Mouse (Mus musculus): Measurements from ENCODE around the gene Gcnt7. TPM values are rescaled to one million over a fixed set of nuclear protein-coding genes. Genes with fewer than 3 reads are reported as not detected.

Gene Gcnt7
- polyA plus RNA-seq, 1 experiment from 2014 or later: 1.9 TPM

GRCm38 (mm10) chr2:172401116-172401825 lies 57.1 kb downstream of the Gcnt7 start:
- no peak overlapping the region for H3K9ac ChIP-seq (ENCODE audit: low read length)
- H3K4me3 ChIP-seq (ENCODE audit: low read length): no peak overlapping the region
- no peak overlapping the region for H3K27ac ChIP-seq (ENCODE audit: low read length)
- H3K4me2 ChIP-seq (ENCODE audit: low read depth, low read length): no peak overlapping the region
- H3K36me3 ChIP-seq (ENCODE audit: control insufficient read depth, insufficient read depth, low read length): no peaks in the 10 kb centered on the region
- no peaks in the 10 kb centered on the region for H3K27me3 ChIP-seq (ENCODE audit: control insufficient read depth, insufficient read depth, low read depth, low read length)
- ATAC-seq (ENCODE audit: low read depth): no peak
- H3K9me3 ChIP-seq (ENCODE audit: control insufficient read depth, low read length): no peaks in the 10 kb centered on the region
- H3K4me1 ChIP-seq (replicated peaks; ENCODE audit: control insufficient read depth, insufficient read depth, low read length): peaks cover 4% of the 10 kb centered on the region; the same call in 1 of the 2 replicates
- 49% methylated on average over 13 of the region's 13 CpGs for WGBS

Other genes with a start within 250 kb of the Gcnt7 start
- gene Mc3r, start 210.1 kb downstream of the Gcnt7 start, polyA plus RNA-seq (2015; fragmentation: Nextera tagmentation; extraction: Ambion mirVana): not detected in 2 replicates
- gene Fam210b, start 113.0 kb downstream of the Gcnt7 start, polyA plus RNA-seq (2015; fragmentation: Nextera tagmentation; extraction: Ambion mirVana): 38.8 and 40.8 TPM in 2 replicates
- 124 and 131 TPM in 2 replicates for gene Aurka, start 88.1 kb downstream of the Gcnt7 start, polyA plus RNA-seq (2015; fragmentation: Nextera tagmentation; extraction: Ambion mirVana)
- gene Cstf1, start 87.9 kb downstream of the Gcnt7 start, polyA plus RNA-seq (2015; fragmentation: Nextera tagmentation; extraction: Ambion mirVana): 34.7 and 37.5 TPM in 2 replicates
- 9.0 and 11.8 TPM in 2 replicates for gene Cass4, start 64.8 kb downstream of the Gcnt7 start, polyA plus RNA-seq (2015; fragmentation: Nextera tagmentation; extraction: Ambion mirVana)
- 75.8 and 80.0 TPM in 2 replicates for gene Rtf2, start 18.0 kb downstream of the Gcnt7 start, polyA plus RNA-seq (2015; fragmentation: Nextera tagmentation; extraction: Ambion mirVana)
- 0.30 and 0.54 TPM in 2 replicates for gene Fam209, start 13.9 kb upstream of the Gcnt7 start, polyA plus RNA-seq (2015; fragmentation: Nextera tagmentation; extraction: Ambion mirVana)
- 0.25 and 0.47 TPM in 2 replicates for gene Tfap2c, start 91.0 kb upstream of the Gcnt7 start, polyA plus RNA-seq (2015; fragmentation: Nextera tagmentation; extraction: Ambion mirVana)

All from lung, embryonic 16.5 days (tissue).